Mouse (Mus musculus) lung, postnatal 25 days (tissue): ENCODE data around the gene Actr10.
A peak's percentile ranks its signal among the peaks of the same experiment; 100 is the strongest.

Source experiments
- DNase-seq: peaks from one replicate; pipeline ENCODE4 v3.0.0; 2022; ENCODE audit warnings: low spot score

Actr10 gene

GRCm38 (mm10) chr12:70937571-70938384 is at the start of gene Actr10:
TSS of gene Actr10 (plus strand) at chr12:70937857.
- peak; percentile 92 for DNase-seq

- no peak for DNase-seq
Measured at GRCm38 (mm10) chr12:70890405-70890804, 47.3 kb upstream of the Actr10 start.

- DNase-seq, result no peak
Measured at GRCm38 (mm10) chr12:70890874-70891470, 46.7 kb upstream of the Actr10 start.

- no peak for DNase-seq
Measured at GRCm38 (mm10) chr12:70895275-70895674, 42.4 kb upstream of the Actr10 start.

GRCm38 (mm10) chr12:70896068-70896467 is 41.6 kb upstream of the Actr10 start:
- DNase-seq, result no peak

- no peak for DNase-seq
Measured at GRCm38 (mm10) chr12:70897434-70897833, 40.2 kb upstream of the Actr10 start.

- DNase-seq, result no peak
Measured at GRCm38 (mm10) chr12:70898450-70898849, 39.2 kb upstream of the Actr10 start.

GRCm38 (mm10) chr12:70904471-70904870 is 33.2 kb upstream of the Actr10 start:
- DNase-seq, result no peak

- peak; percentile 28 for DNase-seq
Measured at GRCm38 (mm10) chr12:70906867-70907266, 30.8 kb upstream of the Actr10 start.

- no peak for DNase-seq
Measured at GRCm38 (mm10) chr12:70907651-70908050, 30.0 kb upstream of the Actr10 start.

- DNase-seq, result no peak
Measured at GRCm38 (mm10) chr12:70908076-70908475, 29.6 kb upstream of the Actr10 start.

- DNase-seq, result peak; percentile 86
Measured at GRCm38 (mm10) chr12:70910241-70910720, 27.4 kb upstream of the Actr10 start.

- peak; percentile 85 for DNase-seq
Measured at GRCm38 (mm10) chr12:70911029-70911428, 26.6 kb upstream of the Actr10 start.

- DNase-seq, result no peak
Measured at GRCm38 (mm10) chr12:70911676-70912379, 25.8 kb upstream of the Actr10 start.

- peak; percentile 82 for DNase-seq
Measured at GRCm38 (mm10) chr12:70913429-70913828, 24.2 kb upstream of the Actr10 start.

GRCm38 (mm10) chr12:70914387-70914786 is 23.3 kb upstream of the Actr10 start:
- DNase-seq, result peak; percentile 37

GRCm38 (mm10) chr12:70929781-70930180 is 7.9 kb upstream of the Actr10 start:
- no peak for DNase-seq

- DNase-seq, result no peak
Measured at GRCm38 (mm10) chr12:70937150-70937549, 507 bp upstream of the Actr10 start.

- DNase-seq, result no peak
Measured at GRCm38 (mm10) chr12:70940806-70941205, 3.1 kb downstream of the Actr10 start.

GRCm38 (mm10) chr12:70944181-70944580 is 6.5 kb downstream of the Actr10 start:
- DNase-seq, result no peak

GRCm38 (mm10) chr12:70946585-70947256 is 9.1 kb downstream of the Actr10 start:
- no peak for DNase-seq

GRCm38 (mm10) chr12:70958640-70959039 is 21.0 kb downstream of the Actr10 start:
- no peak for DNase-seq
